Mouse (Mus musculus) left cerebral cortex, adult 2 months (tissue): ENCODE measurements around the gene Flt3. TPM values are rescaled to one million over a fixed set of nuclear protein-coding genes. Genes with fewer than 3 reads are reported as not detected.

ENCODE experiments used
- DNase-seq, 2 experiments: peaks; one replicate each; pipeline ENCODE4 v3.0.0; 2021 to 2022; ENCODE audit warnings: low spot score in 2 of 2, mixed read lengths in 1 of 2; ENCODE audit errors: extremely low spot score in 1 of 2
- H3K27ac ChIP-seq: fragments of 200-600 bp; 2 replicates; pipeline ENCODE4 v1.8.1; 2022
- H3K4me3 ChIP-seq: fragments of 200-600 bp; 2 replicates; pipeline ENCODE4 v1.8.1; 2022
- CTCF ChIP-seq: fragments of 200-600 bp; IDR thresholded peaks from 2 replicates; pipeline ENCODE4 v1.8.1; 2022; ENCODE audit warnings: antibody characterized with exemption, mild to moderate bottlenecking, moderate library complexity
- intact Hi-C: fragments of 180-260 bp; cut with DNase I; formaldehyde crosslinking; loops from one replicate; pipeline ENCODE4 v1.15.1; 2025
- total RNA-seq, 2 experiments: library from RNA; stranded (reverse); gene quantifications; 2 replicates each; pipeline ENCODE4 v1.2.3; 2021

Flt3 gene
- total RNA-seq, 2 experiments from 2014 or later: 7.2 to 8.0 TPM

DNA sequence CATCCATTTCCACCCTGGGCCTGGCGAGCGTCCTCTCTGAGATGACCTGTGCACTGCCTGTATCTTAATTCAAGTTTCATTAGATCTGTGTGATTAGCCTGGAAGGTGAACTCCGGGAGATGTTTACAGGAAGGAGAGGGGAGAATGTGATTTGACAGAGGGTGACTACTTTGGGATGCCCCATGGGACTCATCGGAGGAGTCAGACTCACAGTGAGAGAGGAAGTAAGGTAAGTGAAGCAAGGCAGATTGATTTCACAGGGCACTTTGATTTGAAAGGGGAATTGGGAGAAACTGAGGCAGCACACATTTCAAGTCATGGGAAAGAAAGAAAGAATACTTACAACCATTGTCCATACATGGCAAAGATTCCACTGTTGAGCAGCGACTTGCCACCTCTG lies 5.8 kb upstream of the Flt3 start:
- intact Hi-C loops: no loop called here
- H3K4me3 ChIP-seq: no peak overlapping the region
- no peak for DNase-seq
- no peak for TF ChIP-seq CTCF
- no peak overlapping the region for H3K27ac ChIP-seq

DNA sequence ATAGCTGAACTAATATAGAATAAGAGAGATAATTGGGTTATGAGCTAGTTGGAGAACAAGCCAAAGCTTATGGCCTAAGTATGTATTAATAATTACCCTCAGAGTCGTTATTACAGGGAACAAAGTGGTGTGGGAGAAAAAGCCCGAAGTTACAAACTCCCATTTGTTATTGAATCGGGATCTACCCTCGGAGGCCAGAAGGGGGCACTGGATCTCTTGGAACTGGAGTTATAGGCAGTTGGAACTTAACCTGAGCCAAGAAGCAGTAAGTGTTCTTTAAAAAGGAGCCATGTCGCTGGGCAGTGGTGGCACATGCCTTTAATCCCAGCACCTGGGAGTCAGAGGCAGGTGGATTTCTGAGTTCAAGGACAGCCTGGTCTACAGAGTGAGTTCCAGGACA lies 2.2 kb upstream of the Flt3 start:
- intact Hi-C loops: loop anchor here (5.0 kb wide), 2 partner anchors 445 to 545 kb away; no protein-coding TSS in a partner anchor
- peak in 1 of 2 experiments; percentile 47 for DNase-seq
- peak; percentile 61 for TF ChIP-seq CTCF
- H3K27ac ChIP-seq: no peak overlapping the region
- H3K4me3 ChIP-seq: no peak overlapping the region

DNA sequence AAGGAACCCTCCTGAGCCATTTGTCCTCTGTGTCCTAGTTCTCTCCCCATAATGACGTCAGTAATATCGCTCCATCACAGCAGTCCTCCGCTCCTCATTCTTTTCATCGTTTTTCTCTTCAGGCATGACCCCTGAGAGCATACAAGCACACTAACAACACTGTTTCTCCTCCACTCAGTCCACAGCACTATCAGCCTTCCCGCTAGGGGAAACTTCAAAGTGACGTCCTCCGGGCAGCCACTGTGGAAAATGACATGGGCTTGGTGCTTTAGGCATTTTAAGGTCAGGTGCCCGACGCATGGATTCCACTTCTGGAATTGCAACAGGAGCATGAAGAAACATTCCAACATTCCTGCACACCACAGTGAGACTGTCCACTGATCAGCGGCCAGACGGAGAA lies 735 bp upstream of the Flt3 start:
- TF ChIP-seq CTCF: no peak; the same call in 1 of the 2 replicates
- Histone ChIP-seq H3K4me3 (peak overlapping the region; percentile 60), H3K27ac (peak overlapping the region; percentile 61)
- intact Hi-C loops: loop anchor here (5.0 kb wide), 2 partner anchors 446 to 546 kb away; no protein-coding TSS in a partner anchor
- no peak for DNase-seq

DNA sequence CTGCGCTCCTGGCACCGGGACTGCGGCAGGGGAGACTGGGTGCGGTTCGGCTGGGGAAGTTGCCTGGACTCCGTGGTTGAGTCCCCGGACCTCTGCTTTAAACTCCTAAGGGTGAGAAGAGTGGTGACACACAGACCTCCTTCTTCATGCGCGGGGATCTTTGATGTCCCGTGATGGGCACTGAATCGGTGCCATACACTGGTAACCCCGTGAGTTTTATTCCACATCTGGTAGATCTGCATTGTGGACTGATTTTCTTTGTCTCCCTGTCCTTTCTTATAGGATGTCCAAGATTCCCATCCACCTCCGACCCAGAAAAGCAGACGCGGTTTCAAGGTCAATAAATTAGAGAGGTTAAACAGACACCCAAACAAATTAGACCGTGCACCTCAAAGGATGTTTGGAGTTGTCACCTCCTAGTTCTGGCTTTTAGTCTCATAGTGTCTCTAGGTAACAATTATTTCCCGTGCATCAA lies 253 bp upstream of the Flt3 start:
- no peak for TF ChIP-seq CTCF
- intact Hi-C loops: loop anchor here (5.0 kb wide), 2 partner anchors 447 to 547 kb away; no protein-coding TSS in a partner anchor
- H3K27ac ChIP-seq: peak overlapping the region; percentile 61
- DNase-seq: no peak
- H3K4me3 ChIP-seq: peak overlapping the region; percentile 60

- TF ChIP-seq CTCF: no peak
- intact Hi-C loops: no loop called here
- Histone ChIP-seq H3K4me3 (no peak overlapping the region), H3K27ac (no peak overlapping the region)
- DNase-seq: no peak
Measured at GRCm38 (mm10) chr5:147395050-147395449, 5.2 kb downstream of the Flt3 start.

- DNase-seq: no peak
- no peak for TF ChIP-seq CTCF
- no peak overlapping the region for H3K4me3 ChIP-seq
- no peak overlapping the region for H3K27ac ChIP-seq
- intact Hi-C loops: no loop called here
Measured at GRCm38 (mm10) chr5:147392667-147393213, 7.5 kb downstream of the Flt3 start.

GRCm38 (mm10) chr5:147390772-147391171 lies 9.5 kb downstream of the Flt3 start:
- intact Hi-C loops: no loop called here
- no peak overlapping the region for H3K4me3 ChIP-seq
- no peak for DNase-seq
- TF ChIP-seq CTCF: no peak
- H3K27ac ChIP-seq: no peak overlapping the region

DNA sequence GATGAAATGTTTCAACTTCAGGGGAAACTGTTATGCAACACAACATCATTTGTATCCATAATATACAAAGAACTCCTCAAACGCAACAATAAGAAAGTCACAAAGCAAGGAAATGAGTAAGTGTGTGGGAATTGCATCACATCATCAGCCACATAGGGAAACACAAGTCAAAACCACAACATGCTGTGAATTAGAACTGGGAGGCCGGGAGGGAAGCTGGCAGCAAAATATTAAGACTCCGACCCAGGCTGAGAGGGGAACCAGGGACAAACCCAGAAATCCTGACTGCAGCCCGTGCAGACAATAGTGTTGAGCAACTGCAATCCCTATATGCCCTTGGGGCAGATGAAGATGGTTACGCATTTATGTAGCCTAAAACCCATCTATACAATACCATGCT lies 11.2 kb downstream of the Flt3 start:
- no peak for DNase-seq
- TF ChIP-seq CTCF: no peak
- intact Hi-C loops: no loop called here
- no peak overlapping the region for H3K27ac ChIP-seq
- H3K4me3 ChIP-seq: no peak overlapping the region

DNA sequence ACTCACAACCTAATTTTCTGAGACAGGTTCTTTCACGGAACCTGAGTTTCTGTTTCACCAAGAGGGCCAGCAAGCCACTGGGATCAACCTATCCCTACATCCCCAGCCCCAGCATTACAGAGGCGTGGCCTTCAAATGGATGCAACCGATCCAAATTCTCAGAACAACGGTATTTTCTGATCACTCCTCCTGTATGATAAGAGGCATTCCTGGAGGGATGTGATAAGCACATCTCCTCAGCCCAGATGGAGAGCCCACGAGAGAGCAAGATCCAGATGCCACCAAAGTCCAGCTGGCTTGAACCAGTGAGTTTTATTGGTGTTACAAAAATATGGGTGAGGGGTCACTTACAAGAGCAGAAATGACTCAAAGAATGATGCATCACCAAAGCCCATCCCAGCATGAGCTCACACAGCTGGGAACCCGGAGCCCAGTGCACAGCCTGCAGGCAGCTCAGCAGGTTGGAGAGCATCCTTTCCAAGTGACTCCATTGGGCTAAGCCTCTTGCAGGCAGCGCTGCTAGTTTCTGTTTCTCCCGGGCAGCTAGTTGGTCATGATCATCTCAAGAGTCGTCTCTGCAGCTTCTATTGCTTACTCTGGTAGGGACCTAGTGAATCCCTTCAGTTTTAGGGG lies 11.8 kb downstream of the Flt3 start:
- DNase-seq: no peak
- TF ChIP-seq CTCF: no peak
- Histone ChIP-seq H3K27ac (no peak overlapping the region), H3K4me3 (no peak overlapping the region)
- intact Hi-C loops: no loop called here

- intact Hi-C loops: no loop called here
- Histone ChIP-seq H3K27ac (no peak overlapping the region), H3K4me3 (no peak overlapping the region)
- DNase-seq: no peak
- no peak for TF ChIP-seq CTCF
Measured at GRCm38 (mm10) chr5:147386865-147387264, 13.4 kb downstream of the Flt3 start.

DNA sequence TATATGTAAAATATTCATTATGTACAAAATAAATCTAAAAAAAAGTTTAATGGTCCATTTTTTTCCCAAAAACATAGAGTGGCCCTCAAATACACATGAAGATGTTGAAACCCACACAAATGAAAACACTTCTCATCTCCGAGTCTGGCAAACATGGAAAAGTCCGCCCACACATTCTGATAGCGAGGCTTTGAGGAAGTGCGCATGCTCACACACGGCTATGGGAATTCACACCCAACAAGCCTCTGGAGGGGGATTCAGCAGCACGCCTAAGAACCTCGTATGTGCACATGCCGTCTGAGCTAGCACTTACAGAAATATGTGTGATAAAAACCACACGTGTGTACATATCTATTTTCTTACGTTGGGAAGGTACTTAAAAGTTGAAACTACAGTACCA lies 18.9 kb downstream of the Flt3 start:
- no peak for TF ChIP-seq CTCF
- Histone ChIP-seq H3K27ac (no peak overlapping the region), H3K4me3 (no peak overlapping the region)
- DNase-seq: peak in 1 of 2 experiments; percentile 19
- intact Hi-C loops: no loop called here

DNA sequence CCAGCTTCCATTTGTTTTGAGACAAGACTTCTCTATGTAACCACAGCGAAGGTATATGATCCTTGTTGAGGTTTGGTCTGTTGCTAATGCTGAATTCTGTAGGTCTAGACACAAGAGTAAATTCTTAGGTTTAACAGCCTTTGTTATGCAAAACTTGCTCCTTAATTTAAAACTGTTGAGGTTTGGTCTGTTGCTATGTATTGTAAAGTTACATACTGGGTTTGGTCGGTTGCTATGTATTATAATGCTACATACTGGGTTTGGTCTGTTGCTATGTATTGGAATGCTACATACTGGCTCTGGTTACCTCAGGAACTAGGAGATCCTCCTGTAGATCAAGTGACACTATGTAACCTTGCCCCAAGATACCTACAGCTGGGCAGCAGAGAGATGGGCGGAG lies 20.8 kb downstream of the Flt3 start:
- no peak for TF ChIP-seq CTCF
- no peak overlapping the region for H3K4me3 ChIP-seq
- intact Hi-C loops: no loop called here

GRCm38 (mm10) chr5:147370276-147370675 lies 30.0 kb downstream of the Flt3 start:
- no peak for TF ChIP-seq CTCF
- Histone ChIP-seq H3K27ac (no peak overlapping the region), H3K4me3 (no peak overlapping the region)
- intact Hi-C loops: no loop called here
- no peak for DNase-seq

More for the DNA sequence above, 20.8 kb downstream of the Flt3 start:
- no peak for DNase-seq
- H3K27ac ChIP-seq: no peak overlapping the region
